Mouse (Mus musculus): Measurements from ENCODE around the gene Ccdc167.

The Ccdc167 gene

DNA sequence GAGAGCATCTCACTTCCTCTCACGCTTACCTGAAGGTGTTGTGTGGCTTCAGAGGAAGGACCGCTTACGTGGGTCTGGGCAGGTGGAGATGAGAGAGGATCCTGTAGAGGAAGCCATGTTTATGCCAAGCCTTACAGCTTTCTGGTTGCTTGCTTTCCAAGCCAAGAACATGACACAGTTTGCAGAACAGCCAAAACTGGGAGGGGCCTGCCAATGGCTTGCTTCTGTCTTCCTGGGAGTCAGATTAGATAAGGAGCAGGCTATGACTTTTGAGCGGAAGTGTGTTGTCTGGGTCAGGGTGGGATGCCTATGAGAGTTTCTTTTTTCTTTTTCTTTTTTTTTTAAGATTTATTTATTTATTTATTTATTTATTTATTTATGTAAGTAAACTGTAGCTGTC is 79.5 kb downstream of the Ccdc167 start:
- in situ Hi-C loops (cut with MboI, MseI): no loop called here
